Mouse (Mus musculus) mouse trophoblast stem cell (cell line): ENCODE measurements around the gene Traf3ip2.

ENCODE experiments used
- in situ Hi-C, 2 experiments: fragments of 300-500 bp; cut with MseI, MboI; formaldehyde crosslinking; loops; 2 replicates in 1 of 2; 3 replicates in 1 of 2; pipeline ENCODE4 v1.15.1; 2025

Gene Traf3ip2

GRCm38 (mm10) chr10:39674766-39675165, 62.0 kb downstream of the Traf3ip2 start:
- in situ Hi-C loops: no loop called here

GRCm38 (mm10) chr10:39678199-39678791, 65.6 kb downstream of the Traf3ip2 start:
- in situ Hi-C loops: no loop called here

- in situ Hi-C loops: no loop called here
These were observed 68.3 kb downstream of the Traf3ip2 start for GRCm38 (mm10) chr10:39681014-39681413.

GRCm38 (mm10) chr10:39682556-39682955, 69.8 kb downstream of the Traf3ip2 start:
- in situ Hi-C loops: no loop called here

- in situ Hi-C loops: no loop called here
These were observed 70.7 kb downstream of the Traf3ip2 start for GRCm38 (mm10) chr10:39683481-39683880.

GRCm38 (mm10) chr10:39686811-39687210, 74.1 kb downstream of the Traf3ip2 start:
- in situ Hi-C loops: no loop called here

- in situ Hi-C loops: no loop called here
These were observed 75.1 kb downstream of the Traf3ip2 start for GRCm38 (mm10) chr10:39687851-39688250.

- in situ Hi-C loops: no loop called here
These were observed 78.8 kb downstream of the Traf3ip2 start for GRCm38 (mm10) chr10:39691351-39692064.

- in situ Hi-C loops: no loop called here
These were observed 79.4 kb downstream of the Traf3ip2 start for GRCm38 (mm10) chr10:39692152-39692551.
